Mouse (Mus musculus) cerebellum, adult 11-12 months (tissue): ENCODE measurements at regions not wholly inside any gene's neighbourhood (a gene's known extent, or its start where the extent isn't known, plus 50 kb on each side); places are given as distances from the start of the nearest gene placed in this dataset.

Experiments
- DNase-seq: peaks from one replicate; pipeline ENCODE4 v3.0.0; 2022

GRCm38 (mm10) chr19:15800856-15801706, 146.1 kb downstream of the Psat1 start:
- peak; percentile 37 for DNase-seq

DNA sequence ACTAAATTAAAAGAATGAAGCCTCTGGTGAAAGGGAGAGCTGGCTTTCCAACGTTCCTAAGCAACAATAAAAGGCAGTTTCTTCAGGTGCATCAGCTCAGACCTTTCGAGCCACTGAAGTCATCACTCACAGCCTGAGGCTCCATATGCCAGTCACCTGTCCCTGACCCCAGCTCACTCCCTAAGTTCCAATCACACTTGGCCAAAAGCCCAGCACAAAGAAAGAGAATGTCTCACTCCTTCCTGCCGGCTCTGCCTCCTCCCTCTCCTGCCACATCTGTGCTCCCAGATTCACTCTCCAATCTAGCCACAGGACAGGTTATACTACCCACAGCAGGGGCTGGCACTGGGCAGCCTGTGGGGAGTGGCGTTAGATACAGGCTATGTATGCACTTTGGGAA, 150.7 kb downstream of the Psat1 start:
- no peak for DNase-seq

GRCm38 (mm10) chr19:15791942-15792341, 155.2 kb downstream of the Psat1 start:
- DNase-seq = no peak

GRCm38 (mm10) chr19:15791264-15791913, 155.7 kb downstream of the Psat1 start:
- DNase-seq = no peak

DNA sequence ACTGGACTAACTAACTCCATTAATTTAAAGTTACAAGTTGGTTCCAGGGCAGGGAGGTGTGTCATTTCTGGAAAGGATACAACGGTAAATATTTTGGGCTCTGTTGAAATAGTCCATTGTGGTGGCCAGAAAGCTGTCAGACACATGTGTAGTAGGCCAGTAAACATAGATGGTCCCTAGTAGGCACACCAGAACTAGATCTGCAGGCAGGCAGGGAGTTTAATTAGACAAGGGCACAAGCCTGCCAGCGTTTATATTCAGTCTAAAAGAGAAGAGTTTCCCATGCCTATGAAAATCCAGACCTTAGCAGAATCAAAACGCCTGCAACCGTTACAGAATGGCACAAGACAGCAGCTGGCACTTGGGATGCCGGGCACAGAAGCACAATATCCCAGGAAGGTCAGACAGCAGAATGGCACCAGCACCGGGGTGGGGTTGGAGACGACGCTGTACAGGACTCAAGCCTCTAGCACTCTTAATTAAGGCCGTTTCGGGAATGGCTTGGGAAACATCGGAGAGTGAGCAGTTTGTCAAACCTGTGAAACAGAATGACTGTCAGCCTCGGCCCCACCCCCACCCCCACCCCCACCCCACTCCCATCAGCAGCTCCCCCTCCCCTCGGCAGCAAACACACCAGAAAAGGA, 156.4 kb downstream of the Psat1 start:
- DNase-seq = no peak

DNA sequence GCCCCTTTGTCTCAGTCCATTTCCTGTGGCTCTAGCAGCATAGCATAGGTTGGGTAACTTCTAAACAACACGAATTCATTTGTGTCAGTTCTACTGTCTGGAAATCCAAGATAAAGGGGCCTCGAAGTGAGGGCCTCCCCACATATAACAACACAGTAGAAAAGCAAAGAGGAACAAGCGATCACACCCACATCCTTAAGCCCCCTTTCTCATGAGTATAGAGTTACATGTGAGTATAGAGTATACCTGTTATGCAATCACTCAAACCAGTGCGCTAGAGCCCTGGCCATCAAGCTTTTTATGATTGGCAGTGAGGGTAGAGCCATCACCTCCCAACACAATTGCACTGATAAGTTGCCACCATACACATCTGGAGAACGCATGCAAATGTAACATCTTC, 157.4 kb downstream of the Psat1 start:
- DNase-seq = no peak

DNA sequence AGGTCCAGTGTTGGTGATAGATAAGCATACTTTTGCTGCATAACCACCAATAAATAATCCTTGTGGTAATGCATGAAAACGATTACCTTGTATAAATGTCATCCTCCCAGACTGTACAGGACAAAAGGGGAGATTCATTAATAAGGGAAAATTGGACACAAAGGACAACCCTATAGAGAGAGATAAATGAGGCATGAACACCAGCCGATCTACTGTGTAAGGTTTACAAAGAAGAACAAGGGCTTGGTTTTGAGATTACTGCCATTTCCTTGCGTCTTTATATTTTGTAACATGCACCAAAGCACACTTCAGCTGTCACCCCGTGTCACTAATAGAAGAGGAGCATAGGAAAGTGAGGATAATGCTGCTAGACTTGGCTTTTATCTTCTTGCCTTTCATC, 162.5 kb downstream of the Psat1 start:
- DNase-seq = no peak

DNA sequence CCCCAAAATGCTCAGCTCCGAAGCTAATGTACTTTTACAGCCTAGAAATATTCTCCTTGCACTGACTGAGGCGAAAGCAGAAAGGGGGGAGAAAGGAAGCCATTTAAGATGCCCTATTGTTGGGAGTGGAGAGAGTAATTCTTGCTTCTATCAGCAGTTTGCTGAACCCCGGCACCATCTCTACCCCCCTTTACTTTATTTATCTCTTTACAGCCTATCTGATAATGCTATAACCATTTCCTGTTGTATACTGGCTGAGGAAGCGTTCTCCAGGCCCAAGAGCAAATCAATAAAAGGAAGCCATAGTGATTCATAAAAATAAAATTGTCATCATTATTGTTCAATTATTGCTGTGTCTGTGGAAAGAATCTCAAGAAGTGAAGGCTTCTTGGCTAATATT, 177.5 kb downstream of the Psat1 start:
- no peak for DNase-seq

GRCm38 (mm10) chr19:15761086-15761485, 186.1 kb downstream of the Psat1 start:
- DNase-seq = no peak

DNA sequence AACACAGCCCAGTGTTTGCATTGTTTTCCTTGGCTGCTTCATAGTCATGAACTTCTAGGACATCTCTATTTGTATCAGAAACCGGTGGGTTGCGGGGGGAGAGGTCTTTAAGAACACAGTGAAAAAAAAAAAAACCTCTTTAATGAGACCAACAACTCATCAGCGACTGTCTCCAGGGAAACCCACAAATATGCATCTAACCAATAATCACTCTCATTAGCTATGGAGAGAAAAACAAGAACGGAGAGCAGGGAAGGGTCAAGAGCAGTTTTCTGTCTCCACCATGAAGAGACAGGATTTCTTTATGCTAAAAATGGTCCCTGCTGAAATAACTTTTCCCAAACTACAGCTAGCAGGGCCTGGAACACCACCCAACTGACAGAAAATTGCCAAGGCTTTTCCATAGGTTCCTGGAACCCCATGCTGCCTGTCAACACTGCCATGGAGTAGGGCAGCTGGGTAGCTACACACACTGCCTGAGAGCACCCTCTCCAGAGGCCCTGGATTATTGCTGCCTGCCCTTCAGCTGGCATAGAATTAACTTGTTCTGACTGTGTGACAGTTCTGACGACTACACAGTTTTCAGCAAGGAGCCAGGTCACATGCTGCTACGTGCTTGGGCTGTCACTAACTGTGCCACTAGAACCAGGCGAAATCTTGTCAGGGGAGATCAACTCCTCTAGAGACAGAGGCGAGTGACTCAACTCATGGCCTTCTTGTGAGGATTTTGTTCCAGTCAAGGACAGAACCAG, 201.9 kb downstream of the Psat1 start:
- DNase-seq = no peak

GRCm38 (mm10) chr19:15736200-15736599, 210.9 kb downstream of the Psat1 start:
- DNase-seq = no peak

DNA sequence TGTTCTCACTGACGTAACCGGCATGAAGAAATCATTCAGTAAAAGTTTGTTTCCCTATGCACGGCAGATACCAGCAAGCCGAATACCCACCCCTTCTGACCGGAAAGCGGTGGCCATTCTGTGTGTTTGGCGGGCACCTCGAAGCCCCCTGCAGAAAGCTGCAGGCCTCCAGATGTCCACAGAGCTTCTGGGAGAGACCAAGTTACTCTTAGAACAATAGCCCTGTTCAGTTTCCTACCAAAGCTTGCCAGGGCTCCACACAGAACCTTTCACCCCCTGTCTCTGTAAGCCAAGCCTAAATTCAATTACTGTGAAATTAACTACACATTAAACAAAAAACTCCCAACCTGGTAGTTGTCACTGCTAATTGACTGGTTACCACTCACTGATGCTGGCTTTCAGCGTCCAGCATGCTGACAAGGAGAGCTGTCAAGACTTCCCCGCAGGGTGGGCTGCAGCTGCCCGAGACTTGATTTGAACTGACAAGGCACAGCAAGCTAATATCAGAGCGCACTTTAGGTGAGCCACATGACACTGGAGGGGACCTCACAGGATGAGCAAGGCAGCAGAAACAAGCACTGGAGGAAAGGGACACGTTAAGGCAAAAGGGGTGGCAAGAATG, 220.2 kb downstream of the Psat1 start:
- DNase-seq = no peak

DNA sequence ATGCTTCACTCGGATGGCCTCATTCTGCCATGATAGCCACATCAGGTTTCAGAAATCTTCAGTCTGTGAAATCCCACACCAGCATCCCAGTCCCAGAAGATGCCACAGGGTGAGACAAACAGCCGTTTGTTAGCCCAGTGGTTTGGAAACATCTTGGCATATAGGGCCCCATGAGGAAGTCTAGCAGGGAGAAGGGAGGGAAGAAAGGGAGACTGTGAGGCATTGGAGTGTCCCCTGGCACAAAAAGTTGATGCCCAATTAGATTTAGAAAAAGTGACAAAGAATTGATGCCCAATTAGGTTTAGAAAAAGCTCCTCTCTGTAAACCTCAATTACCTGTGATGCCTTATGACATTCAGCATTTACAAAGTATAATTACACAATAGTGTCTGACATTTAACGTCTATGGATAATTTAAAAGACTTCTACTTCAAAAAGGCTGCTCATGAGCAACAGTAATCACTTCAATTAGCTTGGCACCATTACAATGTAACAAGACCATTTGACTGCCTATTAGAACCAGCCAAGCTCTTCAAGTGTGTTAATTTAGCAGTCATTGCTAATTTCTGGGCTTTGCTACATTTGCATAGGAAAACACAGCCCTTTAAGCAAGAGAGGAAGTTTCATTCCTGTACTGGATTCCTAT, 254.6 kb downstream of the Psat1 start:
- no peak for DNase-seq

GRCm38 (mm10) chr19:15669996-15670395, 277.1 kb downstream of the Psat1 start:
- no peak for DNase-seq

- no peak for DNase-seq
Measured at GRCm38 (mm10) chr19:15669541-15669940, 277.6 kb downstream of the Psat1 start.

DNA sequence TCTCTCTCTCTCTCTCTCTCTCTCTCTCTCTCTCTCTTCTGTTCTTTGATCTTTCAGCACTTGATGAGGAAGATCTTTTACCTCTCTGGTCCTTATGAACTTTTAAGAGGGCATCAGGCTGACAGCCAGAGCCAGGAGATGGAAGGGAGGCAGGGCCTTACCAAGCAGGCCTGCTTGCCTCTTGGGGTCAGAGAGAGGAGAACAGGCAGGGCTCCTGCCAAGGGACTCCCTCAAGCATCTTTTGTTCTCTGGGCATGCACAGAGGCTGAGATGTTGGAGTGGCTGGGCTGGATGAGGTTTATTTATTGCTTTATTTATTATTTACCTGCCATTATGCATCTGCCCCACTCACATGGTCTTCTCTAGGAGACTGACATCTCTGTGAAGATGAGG, 278.5 kb downstream of the Psat1 start:
- no peak for DNase-seq

GRCm38 (mm10) chr19:15667889-15668623, 279.1 kb downstream of the Psat1 start:
- DNase-seq = peak; percentile 12

- no peak for DNase-seq
Measured at GRCm38 (mm10) chr19:15663659-15664255, 283.4 kb downstream of the Psat1 start.

GRCm38 (mm10) chr19:15658611-15659010, 288.5 kb downstream of the Psat1 start:
- DNase-seq = no peak

GRCm38 (mm10) chr19:15657846-15658245, 289.3 kb downstream of the Psat1 start:
- no peak for DNase-seq

DNA sequence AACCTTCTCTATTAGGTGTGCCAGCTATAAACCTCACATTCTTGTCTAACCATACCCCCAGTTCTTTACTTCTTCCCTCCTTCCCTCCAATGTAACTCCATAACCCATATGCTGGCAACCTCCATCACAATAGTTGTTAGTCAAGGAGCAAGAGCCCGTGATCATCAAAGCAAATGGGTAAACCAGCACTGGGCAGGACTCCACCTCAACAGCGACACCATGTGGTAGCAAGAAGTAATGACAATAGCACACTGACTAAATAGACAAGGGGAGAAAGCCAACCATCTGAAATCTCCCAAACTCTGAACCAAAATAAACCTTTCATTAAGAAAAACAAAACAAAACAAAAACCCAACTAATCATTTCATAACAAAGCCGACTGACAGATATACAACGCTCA, 297.8 kb downstream of the Psat1 start:
- no peak for DNase-seq
